Mouse (Mus musculus) urinary bladder, adult 2 months (tissue): ENCODE data around the gene Gpx2. TPM values are rescaled to one million over a fixed set of nuclear protein-coding genes. Genes with fewer than 3 reads are reported as not detected.
"Not testable (repeated sequence)": the region's sequence is repeated elsewhere in the genome, so short reads cannot be mapped to it uniquely, and the experiment has no call there.

Source experiments
- DNase-seq: peaks from one replicate; pipeline ENCODE4 v3.0.0; 2022; ENCODE audit warnings: low spot score
- polyA plus RNA-seq: library from polyadenylated mRNA; depleted of rRNA; stranded (reverse); fragments of >200 nt; gene quantifications from 2 replicates; pipeline ENCODE4 v1.2.3, GENCODE M21; 2012

The Gpx2 gene
- polyA plus RNA-seq, 1 experiment = 22.1 TPM

DNA sequence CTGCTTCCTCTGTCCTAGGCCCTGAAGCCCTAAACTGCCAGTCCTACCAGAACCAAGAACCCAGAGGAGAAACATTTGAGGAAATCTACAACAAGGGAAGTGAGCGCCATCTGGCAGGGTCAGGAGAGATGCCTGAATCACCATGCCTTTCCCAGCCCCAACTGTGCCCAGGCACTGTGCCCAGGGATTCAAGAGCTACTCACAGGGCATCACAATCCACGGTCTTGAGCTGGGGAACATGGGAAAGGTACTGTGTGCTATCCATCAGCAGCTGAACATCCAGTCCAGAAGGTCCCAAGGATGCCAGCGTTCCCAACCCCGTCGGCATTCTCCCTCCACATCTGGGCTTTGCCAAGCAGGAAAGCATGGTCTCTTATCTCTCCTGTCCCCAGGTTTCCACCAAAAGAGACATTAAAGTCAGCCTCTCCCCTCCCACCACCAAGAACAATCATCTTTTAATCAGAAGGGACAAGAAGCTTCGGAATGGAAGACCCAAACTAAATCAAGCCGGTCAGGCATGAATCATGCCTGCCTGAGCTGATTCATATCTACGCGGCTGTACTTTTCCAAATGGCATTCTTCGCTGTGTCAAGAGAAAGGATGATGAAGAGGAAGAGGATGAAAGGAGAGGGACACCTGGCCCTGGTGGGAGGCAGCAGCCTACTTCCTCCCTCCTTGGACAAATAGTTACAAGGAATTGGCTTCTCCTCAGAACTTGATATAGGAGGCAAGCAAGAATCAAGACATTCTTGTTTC, 9.9 kb upstream of the Gpx2 start:
- no peak for DNase-seq

DNA sequence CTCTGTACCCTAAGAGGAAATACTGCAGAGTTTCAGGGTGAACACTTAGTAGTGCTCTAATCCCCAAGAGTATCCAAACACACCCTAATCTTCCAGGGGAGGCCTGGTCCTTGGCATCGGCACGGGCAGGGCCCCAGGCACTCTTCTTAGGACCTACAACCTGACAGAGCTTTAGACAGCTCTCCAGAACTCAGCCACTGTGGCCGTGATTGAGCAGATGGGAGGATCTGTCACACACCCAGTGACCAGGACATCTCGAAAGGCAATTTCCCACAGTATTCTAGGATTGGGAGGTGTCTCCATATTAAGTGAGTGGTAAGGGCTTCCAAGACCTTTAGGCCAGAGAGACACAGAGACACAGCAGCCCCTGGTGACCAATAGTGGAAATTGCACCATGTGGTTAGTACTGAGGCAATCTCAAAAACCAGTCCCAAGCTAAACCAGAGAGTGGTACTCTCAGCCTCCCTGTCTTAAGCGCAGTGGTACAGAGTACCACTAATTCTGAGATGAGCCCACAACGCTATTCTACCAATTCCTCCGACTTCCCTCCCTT, 8.4 kb upstream of the Gpx2 start:
- DNase-seq = no peak

DNA sequence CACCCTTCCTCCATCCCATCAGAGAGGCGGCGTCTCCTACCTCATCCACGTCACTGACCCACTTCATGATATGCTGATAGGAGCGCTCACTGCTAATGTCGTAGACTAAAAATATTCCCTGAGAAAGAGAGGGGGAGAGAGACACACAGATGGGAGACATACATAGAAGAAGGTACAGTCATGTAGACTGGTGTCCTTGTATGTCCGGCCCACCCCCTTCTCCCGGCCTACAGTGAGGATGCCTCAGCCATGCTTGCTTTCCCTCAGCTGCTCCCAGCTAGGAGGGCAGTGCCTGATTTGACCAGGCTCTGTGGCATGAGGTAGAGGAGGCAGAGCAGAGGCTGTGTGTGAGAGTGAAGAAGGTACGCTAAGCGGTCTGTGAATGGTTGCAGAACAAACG, 7.7 kb upstream of the Gpx2 start:
- DNase-seq = no peak

DNA sequence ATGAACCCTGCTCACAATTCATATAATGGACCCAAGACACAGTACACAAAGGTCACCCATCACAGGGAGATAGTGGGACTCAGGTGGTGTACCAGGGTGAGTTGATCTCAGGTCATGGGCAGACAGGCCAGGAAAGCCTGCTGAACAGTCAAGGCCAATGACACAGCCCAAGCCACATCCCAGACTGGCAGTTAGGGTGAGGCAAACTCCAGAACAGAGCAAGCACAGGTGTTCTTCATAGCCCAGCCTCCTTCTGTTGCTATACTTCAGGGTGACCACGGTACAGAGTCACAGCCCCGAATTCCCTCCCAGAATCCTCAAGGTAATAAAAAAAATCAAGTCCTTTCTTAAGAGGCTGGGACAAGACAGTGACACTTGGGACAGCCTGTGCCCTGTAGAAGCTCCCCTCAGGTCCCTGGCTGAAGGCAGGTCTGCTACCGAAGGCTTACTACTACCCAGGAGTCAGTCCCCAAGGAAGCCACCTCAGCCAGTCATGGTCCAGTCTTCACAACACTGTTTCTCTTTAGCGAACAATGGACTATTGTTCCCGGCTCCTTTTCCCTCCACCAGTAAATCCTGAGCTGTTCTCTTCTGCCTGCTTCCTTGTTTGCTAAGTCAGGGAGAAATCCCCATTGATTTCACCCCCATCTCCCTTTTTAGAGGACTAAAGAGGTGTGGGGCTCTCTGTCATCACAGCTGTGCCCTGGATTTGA, 2.8 kb upstream of the Gpx2 start:
- DNase-seq = no peak

DNA sequence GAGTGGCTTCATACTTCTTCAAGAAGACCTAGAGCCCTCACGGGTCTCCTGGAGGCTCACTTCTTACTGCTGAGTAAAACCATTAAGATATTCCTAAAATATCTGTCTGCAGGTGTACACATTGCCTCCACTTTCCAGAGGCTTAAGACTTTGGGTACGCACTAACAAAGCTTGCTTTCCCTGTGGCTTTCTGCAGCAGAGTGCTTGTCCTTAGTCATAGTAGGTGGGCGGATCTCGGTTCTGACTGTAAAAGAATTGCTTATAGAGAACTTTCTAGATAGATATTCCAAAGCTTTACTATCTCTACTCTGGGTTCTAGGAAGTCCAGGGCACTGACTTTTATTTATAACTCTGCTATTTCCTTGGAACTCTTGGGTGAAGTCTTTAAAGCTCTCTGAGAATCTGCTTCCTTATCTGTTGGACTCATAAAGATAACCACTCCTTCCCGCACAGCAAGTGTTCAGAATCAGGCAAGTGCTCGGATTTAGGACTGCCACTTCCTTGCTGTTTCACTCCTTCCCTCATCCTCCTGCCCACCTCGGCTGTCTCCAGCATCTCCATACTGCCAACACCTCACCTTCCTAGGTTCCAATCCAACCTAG, 1.7 kb upstream of the Gpx2 start:
- DNase-seq = no peak

DNA sequence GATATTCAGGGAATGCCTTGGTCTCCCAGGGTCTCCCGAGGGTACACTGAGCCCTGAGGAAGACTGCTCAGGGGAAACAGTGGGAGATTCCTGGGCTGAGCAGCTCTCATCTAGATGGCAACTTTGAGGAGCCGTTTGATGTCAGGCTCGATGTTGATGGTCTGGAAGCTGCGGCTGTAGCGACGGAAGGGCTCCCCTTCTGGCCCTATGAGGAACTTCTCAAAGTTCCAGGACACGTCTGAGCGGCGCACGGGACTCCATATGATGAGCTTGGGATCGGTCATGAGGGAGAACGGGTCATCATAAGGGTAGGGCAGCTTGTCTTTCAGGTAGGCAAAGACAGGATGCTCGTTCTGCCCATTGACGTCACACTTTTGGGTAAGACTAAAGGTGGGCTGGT, 2.8 kb downstream of the Gpx2 start:
- not testable (repeated sequence) for DNase-seq

DNA sequence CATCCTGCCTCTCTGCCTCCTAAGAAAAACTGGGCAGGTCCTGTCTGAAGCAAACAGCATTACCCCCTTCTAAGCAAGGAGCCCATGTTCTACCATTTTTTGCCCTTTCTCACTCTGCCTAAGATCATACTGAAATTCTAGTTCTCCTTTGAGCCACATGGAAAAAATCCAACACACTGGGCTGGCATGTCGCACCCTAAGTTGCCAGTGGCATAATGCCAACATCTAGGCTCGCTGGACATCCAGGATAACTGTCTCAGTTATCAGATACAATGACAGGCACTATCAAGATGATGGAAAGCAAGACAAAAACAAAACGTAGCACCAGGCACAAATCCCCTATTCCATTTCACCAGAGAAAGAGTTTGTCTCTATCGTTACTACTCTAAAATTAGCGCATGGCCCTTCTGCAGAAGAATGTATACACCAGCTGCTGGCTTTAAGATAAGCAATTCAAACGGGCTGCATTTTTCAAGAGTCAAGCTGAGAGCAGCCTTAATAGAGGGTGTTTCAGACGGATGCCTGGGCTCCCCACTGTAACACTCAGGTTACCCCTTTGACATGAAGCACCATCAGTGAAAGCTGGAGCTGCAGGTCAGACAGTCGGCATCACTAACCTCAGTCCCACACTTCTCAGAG, 4.8 kb downstream of the Gpx2 start:
- no peak for DNase-seq

DNA sequence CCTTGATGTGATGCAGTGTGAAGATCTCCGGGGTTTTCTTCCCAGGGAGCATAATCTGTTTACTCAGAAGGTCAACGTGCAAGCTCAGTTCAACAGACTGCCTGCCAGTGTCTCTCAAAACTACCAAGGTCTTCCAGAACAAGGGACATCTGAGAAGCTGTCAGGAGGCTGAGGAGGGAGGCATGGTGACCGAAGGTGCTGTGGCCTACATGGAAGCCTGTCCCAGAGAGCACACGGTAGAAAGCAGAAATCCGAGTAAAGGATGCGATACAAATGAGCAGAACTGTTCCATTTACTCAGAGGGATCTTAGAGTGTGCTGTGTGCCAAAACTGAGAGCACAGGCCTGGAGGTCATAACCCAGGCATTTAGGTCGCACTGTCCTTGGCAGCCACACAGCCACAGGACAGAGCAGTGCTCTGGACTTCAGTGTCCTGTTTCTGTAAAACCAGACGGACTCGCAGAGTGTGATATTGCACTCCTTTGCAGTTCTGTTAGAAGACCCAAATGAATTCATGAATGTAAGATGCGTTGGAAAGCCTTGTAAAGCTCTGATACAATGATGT, 11.2 kb downstream of the Gpx2 start:
- DNase-seq = no peak

DNA sequence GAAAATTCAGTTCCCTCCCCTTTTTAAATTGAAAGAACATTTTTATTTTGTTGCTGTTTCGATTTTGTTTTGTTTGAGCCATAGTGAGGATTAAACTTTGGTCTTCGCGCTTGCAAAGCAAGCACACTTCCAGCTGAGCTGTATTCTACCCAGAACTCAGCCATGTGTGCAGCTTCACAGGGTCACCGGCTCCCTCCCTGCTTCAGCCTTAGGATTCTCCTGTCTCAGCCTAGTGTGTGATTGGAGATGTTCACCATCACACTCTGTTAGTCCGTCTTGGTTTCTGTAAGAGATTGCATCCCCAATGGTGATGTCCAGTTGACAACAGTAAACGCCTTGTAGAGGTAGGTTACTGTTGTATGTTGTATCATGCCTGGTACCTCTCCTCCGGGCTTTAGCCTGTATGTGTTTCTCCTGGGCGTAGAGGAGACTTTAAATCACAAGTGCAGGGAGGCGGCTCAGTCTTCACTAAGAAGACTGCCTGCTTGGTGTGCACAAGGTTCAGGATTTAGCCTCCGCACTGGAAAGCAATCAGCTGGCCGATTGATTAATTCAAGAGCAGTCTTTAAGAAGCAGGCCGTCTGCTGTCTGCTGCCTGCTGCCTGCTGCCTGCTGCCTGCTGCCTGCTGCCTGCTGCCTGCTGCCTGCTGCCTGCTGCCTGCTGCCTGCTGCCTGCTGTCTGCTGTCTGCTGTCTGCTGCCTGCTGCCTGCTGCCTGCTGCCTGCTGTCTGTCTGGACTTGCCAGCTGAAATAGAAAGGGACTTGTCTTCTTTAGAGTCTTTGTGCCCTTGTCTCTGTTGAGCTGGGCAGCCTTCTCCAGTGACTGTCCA, 14.5 kb downstream of the Gpx2 start:
- DNase-seq = no peak

DNA sequence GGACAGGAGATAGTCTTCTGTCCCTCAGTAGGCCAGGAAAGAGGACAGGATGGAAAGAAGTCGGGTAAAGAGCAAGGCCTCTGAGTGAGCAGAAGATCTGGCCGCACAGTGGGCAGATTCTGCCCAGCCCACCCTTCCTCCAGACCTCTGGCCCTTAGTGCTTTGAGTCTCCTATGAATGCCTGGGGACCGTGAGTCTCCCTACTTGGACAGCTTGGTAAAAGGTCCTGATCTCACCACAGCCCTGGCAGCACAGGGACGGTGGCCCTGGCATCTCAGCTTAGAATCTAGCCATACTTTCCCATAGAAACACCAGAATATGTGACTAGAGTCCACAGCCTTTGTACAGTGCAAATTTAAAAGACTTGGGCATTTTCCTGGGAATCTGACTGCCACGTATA, 15.4 kb downstream of the Gpx2 start:
- DNase-seq = no peak

DNA sequence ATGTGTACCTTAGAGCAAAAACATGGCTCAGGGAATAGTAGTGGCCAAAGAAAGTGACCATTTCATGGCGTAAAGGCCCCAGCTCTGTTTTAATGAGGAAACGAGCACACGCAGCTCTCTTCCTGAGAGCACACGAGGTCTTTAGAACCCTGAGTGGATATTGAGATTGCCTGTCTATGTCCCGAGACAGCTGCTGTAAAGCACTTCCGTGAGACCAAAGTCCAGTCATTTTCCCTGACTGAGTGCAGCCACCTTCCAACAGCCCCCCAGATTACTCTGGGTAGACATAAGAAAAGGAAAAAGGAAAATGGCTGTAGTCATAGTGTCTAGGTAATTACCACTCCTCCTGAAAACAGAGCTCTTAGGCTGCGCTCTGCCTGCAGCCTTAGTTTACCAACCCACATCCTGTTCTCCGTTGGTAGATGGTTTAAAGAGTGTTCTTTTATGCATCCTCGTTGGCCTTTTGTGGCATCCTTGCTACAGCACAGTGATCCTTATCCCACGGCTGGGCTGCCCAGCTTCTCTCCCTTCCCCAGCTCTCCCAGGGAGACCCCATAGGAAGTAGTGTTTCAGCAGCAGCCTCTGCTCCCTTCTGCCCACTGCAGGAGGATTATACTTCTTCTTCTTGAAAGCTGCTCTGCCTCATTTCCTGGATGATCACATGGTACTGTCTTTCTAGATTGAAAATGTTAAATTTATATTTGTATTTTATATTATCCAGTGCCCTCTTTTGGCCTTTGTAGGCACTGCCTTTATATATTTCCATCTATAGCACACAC, 16.9 kb downstream of the Gpx2 start:
- no peak for DNase-seq

DNA sequence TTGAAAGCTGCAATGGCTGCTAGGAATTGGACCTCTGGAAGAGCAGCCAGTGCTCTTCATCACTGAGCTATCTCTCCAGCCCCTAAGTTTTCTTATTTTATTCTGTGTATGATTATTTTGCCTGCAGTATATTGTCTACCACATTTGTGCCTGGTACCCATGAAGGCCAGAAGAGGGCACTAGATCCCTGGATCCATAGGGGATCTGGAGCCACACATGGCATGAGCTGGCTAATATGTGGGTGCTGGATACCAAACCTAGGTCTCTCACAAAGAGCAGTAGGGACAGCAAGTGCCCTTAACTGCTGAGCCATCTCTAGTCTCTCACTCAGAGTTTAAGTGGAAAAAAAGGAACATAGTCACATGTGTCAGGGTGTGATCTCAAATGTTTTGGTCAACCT, 17.5 kb downstream of the Gpx2 start:
- no peak for DNase-seq

DNA sequence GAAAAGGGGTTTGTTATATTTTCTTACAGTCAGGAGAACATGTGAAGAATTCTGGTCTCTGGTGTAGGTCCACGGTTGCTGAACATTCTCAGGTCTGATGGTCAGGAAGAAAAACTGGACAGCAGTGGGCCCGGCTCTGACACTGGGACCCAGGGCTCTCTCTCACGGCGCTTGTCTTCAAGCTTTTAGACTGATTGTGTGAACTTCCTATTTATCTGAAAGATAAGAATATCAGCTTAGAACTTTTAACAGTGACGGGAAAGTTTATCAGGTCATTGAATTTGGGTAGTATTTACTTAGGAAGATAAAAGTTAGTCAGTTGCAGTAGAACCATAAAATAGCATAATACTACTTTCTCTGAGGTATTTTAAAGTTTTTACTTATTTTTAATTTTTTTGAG, 18.5 kb downstream of the Gpx2 start:
- no peak for DNase-seq

DNA sequence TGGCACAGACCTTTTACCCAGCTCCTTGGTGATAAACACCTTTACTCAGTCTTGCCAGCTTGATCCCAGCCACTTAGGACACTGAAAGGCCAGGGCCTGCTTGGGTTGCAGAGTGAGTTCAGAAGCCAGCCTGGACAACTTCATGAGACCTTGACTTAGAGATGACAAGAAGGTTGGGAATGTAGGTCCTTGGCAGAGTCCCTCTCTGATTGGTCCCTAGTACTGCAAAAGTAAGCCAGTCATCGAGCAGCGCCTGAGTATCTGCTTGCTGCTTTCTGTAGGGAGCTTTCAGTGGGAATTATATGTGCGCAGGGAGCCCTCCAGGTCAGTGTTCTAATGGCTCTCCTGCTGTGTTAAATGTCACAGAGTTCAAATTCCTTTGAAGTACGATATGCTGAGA, 20.2 kb downstream of the Gpx2 start:
- DNase-seq = no peak

DNA sequence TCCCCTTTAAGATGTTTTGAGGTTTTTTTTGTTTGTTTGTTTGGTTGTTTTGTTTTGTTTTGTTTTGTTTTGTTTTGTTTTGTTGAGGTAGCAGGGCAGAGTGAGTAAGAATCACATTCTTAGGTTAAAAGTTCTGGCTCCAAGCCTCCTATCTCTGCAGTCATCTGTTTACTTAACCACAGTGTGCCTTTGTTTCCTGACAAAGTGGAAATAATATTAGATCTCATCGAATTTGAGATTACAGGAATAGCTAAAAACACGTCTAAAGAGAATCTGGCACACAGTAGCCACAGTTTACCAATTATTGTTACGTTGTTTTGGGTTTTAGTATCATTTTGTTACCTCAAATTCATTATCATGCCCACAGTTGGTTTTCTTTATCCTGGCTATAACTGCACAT, 20.7 kb downstream of the Gpx2 start:
- no peak for DNase-seq

DNA sequence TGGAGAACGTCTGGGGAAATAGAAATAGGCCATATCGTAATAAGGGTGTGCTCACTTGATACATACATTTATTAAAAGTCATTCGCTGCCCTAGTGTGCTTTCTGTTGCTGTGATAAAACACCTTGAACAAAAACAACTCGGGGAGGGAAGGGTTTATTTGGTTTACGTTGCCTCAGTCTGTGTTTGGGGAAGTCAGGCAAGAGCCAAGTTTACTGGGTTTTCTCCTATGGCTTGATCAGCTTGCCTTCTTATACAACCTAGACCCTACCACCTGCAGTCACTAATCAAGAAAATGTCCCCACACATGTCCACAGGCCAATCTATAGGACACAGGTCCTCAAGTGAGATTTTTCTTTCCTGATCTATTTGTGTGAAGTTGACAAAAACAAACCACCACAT, 23.8 kb downstream of the Gpx2 start:
- no peak for DNase-seq

DNA sequence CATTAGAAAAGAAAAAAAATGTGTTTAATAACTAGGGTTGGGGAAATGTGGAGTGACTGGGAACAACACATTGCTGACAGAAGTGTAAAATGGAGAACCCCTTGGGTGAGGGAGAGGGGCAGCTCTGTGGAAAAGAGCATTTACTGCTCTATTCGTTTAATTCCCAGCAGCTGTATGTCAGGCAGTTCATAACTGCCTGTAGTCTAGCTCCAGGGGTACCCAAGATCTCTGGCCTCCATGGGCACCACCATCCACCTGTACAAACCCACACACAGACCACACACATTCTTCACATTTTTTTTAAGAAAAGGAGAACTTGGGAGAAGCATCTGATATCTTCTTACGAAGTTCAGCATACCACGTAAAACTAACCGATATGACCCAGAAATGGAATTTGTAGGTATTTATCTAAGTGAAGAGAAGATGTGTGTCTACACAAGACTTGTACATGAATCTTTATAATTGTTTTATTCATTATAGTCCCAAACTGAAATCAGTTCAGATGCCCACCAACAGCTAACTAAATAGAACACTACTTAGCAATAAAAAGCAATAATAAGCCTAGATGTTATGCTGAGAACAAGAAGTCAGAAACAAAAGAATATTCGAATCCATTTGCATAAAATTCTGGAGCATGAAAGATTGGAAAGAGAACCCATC, 24.4 kb downstream of the Gpx2 start:
- no peak for DNase-seq

DNA sequence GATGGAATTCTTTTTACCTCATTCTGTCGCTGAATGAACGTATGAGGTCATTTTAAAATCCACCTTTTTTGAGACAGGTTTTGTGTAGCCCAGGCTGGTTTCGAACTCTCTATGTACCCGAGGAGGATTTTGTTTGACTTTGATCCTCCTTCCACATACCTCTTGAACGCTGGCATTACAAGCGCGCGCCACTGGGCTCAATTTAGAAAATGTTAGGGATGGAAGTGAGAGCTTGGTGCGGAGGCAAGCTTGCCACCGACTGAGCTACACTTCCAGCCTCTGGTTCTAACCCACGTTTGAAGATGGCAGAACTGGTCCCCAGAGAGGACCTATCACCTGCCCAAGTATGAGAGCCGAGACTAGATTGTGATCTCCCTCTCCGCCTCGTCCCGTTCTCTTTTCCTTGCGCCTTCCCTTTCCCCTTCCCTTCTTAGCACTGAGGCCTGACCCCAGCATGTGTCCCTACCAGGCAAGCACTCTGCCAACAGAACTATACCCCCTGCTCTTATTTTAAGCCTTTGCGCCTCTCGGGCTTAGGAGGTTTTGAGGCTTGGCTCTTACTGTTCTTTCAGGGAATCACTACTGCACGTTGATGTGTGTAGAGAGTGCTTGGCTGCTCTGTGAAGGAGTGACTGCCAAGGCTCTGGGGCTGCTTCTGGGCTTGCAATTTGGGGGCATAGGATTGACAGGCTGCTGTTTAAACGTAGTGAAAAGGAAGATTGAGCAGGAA, 29.3 kb downstream of the Gpx2 start:
- peak; percentile 24 for DNase-seq

DNA sequence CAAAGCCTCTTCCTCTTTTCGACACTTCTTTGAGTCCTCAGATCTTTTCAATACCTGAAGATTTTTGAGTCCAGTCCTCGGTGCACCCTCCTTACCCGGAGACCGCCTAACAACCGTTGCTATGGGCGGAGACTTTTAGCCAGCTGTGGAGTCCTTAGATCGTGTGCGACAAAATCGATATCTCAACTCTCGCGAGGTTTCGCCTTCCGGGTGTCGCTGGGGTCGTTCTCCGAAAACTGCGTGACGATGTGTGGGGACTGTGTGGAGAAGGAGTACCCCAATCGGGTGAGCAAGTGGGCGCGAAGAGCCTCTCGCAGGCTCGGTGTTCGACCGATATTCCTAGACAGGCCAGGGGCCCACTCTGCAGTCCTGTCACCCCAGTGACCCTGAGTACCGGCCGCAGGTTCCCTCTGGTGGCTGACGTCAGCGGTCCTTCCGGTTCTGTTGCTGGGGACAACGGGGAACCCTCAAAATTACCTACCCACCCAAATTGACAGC, 30.0 kb downstream of the Gpx2 start, which contains the start of the genes Churc1 and Fntb:
Gene Churc1 (plus strand): TSS at position 185 of the 498 bp plus-strand sequence.
Gene Fntb (plus strand): TSS at position 236 of the 498 bp plus-strand sequence.
- DNase-seq = peak; percentile 81
